Mouse (Mus musculus) hindbrain, postnatal 0 days (tissue): ENCODE results near the gene Gm37240. TPM values are rescaled to one million over a fixed set of nuclear protein-coding genes. Genes with fewer than 3 reads are reported as not detected.

Experiments used
- ATAC-seq: fragments of 200-750 bp; cut with Nextera tagmentation; 2 replicates; pipeline ENCODE4 v1.8.0; 2017; ENCODE audit warnings: mild to moderate bottlenecking, moderate TSS enrichment, moderate library complexity
- DNase-seq: peaks from one replicate; pipeline ENCODE4 v3.0.0-alpha.2; 2015; ENCODE audit warnings: low spot score
- H3K27ac ChIP-seq: fragments of 300-500 bp; sonication (generic); 2 replicates; pipeline ENCODE4 v1.5.1; 2014; ENCODE audit warnings: mild to moderate bottlenecking
- H3K27me3 ChIP-seq: fragments of 300-500 bp; sonication (generic); 2 replicates; pipeline ENCODE4 v1.6.1; 2014; ENCODE audit warnings: low read length, mixed read lengths; ENCODE audit not compliant: insufficient read depth
- H3K36me3 ChIP-seq: fragments of 300-500 bp; sonication (generic); 2 replicates; pipeline ENCODE4 v1.6.1; 2014; ENCODE audit warnings: low read length, mixed read lengths; ENCODE audit not compliant: insufficient read depth
- H3K4me1 ChIP-seq: fragments of 300-500 bp; sonication (generic); 2 replicates; pipeline ENCODE4 v1.6.1; 2014; ENCODE audit warnings: antibody characterized with exemption, low read length, mixed read lengths; ENCODE audit not compliant: insufficient read depth
- H3K4me2 ChIP-seq: fragments of 300-500 bp; sonication (generic); 2 replicates; pipeline ENCODE4 v1.6.1; 2014; ENCODE audit warnings: low read depth, mild to moderate bottlenecking, low read length, moderate library complexity, mixed read lengths
- H3K4me3 ChIP-seq: fragments of 300-500 bp; sonication (generic); 2 replicates; pipeline ENCODE4 v1.5.1; 2014; ENCODE audit warnings: low read length
- H3K9ac ChIP-seq: fragments of 300-500 bp; sonication (generic); replicated peaks from 2 replicates; pipeline ENCODE4 v1.6.1; 2014; ENCODE audit warnings: mild to moderate bottlenecking, low read length, moderate library complexity, mixed read lengths
- H3K9me3 ChIP-seq: fragments of 300-500 bp; sonication (generic); 2 replicates; pipeline ENCODE4 v1.6.1; 2016; ENCODE audit warnings: low read length, mixed read lengths
- CTCF ChIP-seq: IDR thresholded peaks from 2 replicates; pipeline ENCODE4 v1.5.1; 2016; ENCODE audit warnings: antibody characterized with exemption, control low read depth, low read depth
- WGBS: fragments of 180-500 bp; shearing (Covaris S2); extraction: QIAGEN DNeasy Blood & Tissue Kit; methylation state at CpG from one replicate; pipeline ENCODE4 v1.1.7; 2014; 5-methylcytosine and 5-hydroxymethylcytosine counted together
- polyA plus RNA-seq: library from polyadenylated mRNA; unstranded; fragments of >200 nt; fragmentation: Nextera tagmentation; extraction: Ambion mirVana; gene quantifications from 2 replicates; pipeline ENCODE4 v1.2.1, GENCODE M21; 2015
- total RNA-seq: library from RNA; depleted of rRNA; stranded (reverse); fragments of >200 nt; gene quantifications from 2 replicates; pipeline ENCODE4 v1.2.3, GENCODE M21; 2014

Gm37240 gene
- total and polyA plus RNA-seq, 2 experiments from 2014 or later: 1.5 TPM; not detected in 1

GRCm38 (mm10) chr3:84586736-84587135, 1300.6 kb downstream of the Gm37240 start:
- no peak for ATAC-seq

GRCm38 (mm10) chr3:84582913-84583276, 1304.4 kb downstream of the Gm37240 start:
- DNase-seq (no peak), ATAC-seq (peak; percentile 70)
- no peaks in the 10 kb centered on the region for H3K9me3 ChIP-seq
- peak overlapping the region; percentile 91 for H3K27ac ChIP-seq
- TF ChIP-seq CTCF: no peak
- WGBS: under 1% methylated on average over 27 of the region's 27 CpGs
- H3K36me3 ChIP-seq: no peaks in the 10 kb centered on the region
- H3K4me1 ChIP-seq: peaks cover 12% of the 10 kb centered on the region
- peak overlapping the region; percentile 89 for H3K4me2 ChIP-seq
- H3K9ac ChIP-seq: peak overlapping the region; percentile 76
- H3K27me3 ChIP-seq: no peaks in the 10 kb centered on the region
- peak overlapping the region; percentile 89 for H3K4me3 ChIP-seq

More at GRCm38 (mm10) chr3:84586736-84587135, 1300.6 kb downstream of the Gm37240 start:
- Histone ChIP-seq H3K9me3 (no peaks in the 10 kb centered on the region), H3K4me2 (no peak overlapping the region), H3K27me3 (no peaks in the 10 kb centered on the region), H3K4me1 (no peaks in the 10 kb centered on the region), H3K36me3 (no peaks in the 10 kb centered on the region), H3K4me3 (no peak overlapping the region), H3K27ac (no peak overlapping the region), H3K9ac (no peak overlapping the region)
- 66% methylated on average over 5 of the region's 5 CpGs for WGBS
- no peak for TF ChIP-seq CTCF
- DNase-seq: no peak

GRCm38 (mm10) chr3:84582023-84582912, 1305.0 kb downstream of the Gm37240 start, which contains the start of gene Arfip1:
Arfip1 (minus strand) TSS chr3:84582625.
- under 1% methylated on average over 68 of the region's 70 CpGs for WGBS

GRCm38 (mm10) chr3:84581696-84582022, 1305.7 kb downstream of the Gm37240 start:
- Histone ChIP-seq H3K4me1 (peaks cover 12% of the 10 kb centered on the region), H3K27me3 (no peaks in the 10 kb centered on the region), H3K27ac (peak overlapping the region; percentile 91), H3K4me2 (peak overlapping the region; percentile 89), H3K4me3 (peak overlapping the region; percentile 89), H3K9ac (peak overlapping the region; percentile 76), H3K36me3 (no peaks in the 10 kb centered on the region), H3K9me3 (no peaks in the 10 kb centered on the region)
- no peak for DNase-seq
- no peak for TF ChIP-seq CTCF
- ATAC-seq: no peak
- WGBS: 0% methylated on average over 4 of the region's 4 CpGs

More at GRCm38 (mm10) chr3:84582023-84582912, 1305.0 kb downstream of the Gm37240 start, which contains the start of gene Arfip1:
- TF ChIP-seq CTCF: no peak; the same call in 1 of the 2 replicates
- Histone ChIP-seq H3K4me1 (peaks cover 12% of the 10 kb centered on the region), H3K36me3 (no peaks in the 10 kb centered on the region), H3K27me3 (no peaks in the 10 kb centered on the region), H3K9ac (peak within 1 kb of the TSS; percentile 76), H3K4me3 (peak within 1 kb of the TSS; percentile 89), H3K27ac (peak within 1 kb of the TSS; percentile 91), H3K9me3 (no peaks in the 10 kb centered on the region), H3K4me2 (peak within 1 kb of the TSS; percentile 89)
- DNase-seq (peak; percentile 98), ATAC-seq (peak; percentile 99)

- H3K4me1 ChIP-seq: peaks cover 12% of the 10 kb centered on the region
- H3K4me2 ChIP-seq: peak overlapping the region; percentile 89; the same call in 1 of the 2 replicates
- ATAC-seq: no peak
- TF ChIP-seq CTCF: no peak
- no peaks in the 10 kb centered on the region for H3K27me3 ChIP-seq
- WGBS: 61% methylated on average over 4 of the region's 4 CpGs
- H3K9me3 ChIP-seq: no peaks in the 10 kb centered on the region
- H3K36me3 ChIP-seq: no peaks in the 10 kb centered on the region
- no peak overlapping the region for H3K27ac ChIP-seq
- DNase-seq: no peak
- H3K9ac ChIP-seq: 0 out of 2 replicates have a peak overlapping the region, but pooled peaks have one; percentile 3
- peak overlapping the region; percentile 89; the same call in 1 of the 2 replicates for H3K4me3 ChIP-seq
Observed at GRCm38 (mm10) chr3:84580716-84581115, 1306.6 kb downstream of the Gm37240 start.

GRCm38 (mm10) chr3:84570501-84570900, 1316.8 kb downstream of the Gm37240 start:
- Histone ChIP-seq H3K36me3 (no peaks in the 10 kb centered on the region), H3K27ac (no peak overlapping the region), H3K4me3 (no peak overlapping the region), H3K4me1 (no peaks in the 10 kb centered on the region), H3K9me3 (no peaks in the 10 kb centered on the region), H3K27me3 (no peaks in the 10 kb centered on the region), H3K9ac (no peak overlapping the region), H3K4me2 (no peak overlapping the region)
- TF ChIP-seq CTCF: no peak
- ATAC-seq (no peak), DNase-seq (no peak)
- 92% methylated on average over 3 of the region's 3 CpGs for WGBS

- no peak for DNase-seq
Observed at GRCm38 (mm10) chr3:84569587-84569986, 1317.7 kb downstream of the Gm37240 start.

More at GRCm38 (mm10) chr3:84569587-84569986, 1317.7 kb downstream of the Gm37240 start:
- Histone ChIP-seq H3K4me3 (no peak overlapping the region), H3K27ac (no peak overlapping the region), H3K4me1 (no peaks in the 10 kb centered on the region), H3K9ac (no peak overlapping the region), H3K9me3 (no peaks in the 10 kb centered on the region), H3K27me3 (no peaks in the 10 kb centered on the region), H3K4me2 (no peak overlapping the region), H3K36me3 (no peaks in the 10 kb centered on the region)
- WGBS: 80% methylated on average over 6 of the region's 6 CpGs
- ATAC-seq: no peak
- no peak for TF ChIP-seq CTCF
